In genomic region chr16:17911052-17911595, GRCm38 (mm10) we compare ENCODE assay signal across 8 mouse cellular contexts. TPM values are rescaled to one million over a fixed set of nuclear protein-coding genes. Genes with fewer than 3 reads are reported as not detected.
A peak's percentile ranks its signal among the peaks of the same experiment; 100 is the strongest.
DNase-seq lines count a peak whose midpoint lies in the region; ATAC-seq lines count a peak whose summit lies in the region.

TSS of gene Ess2 (minus strand) at chr16:17911348.

- peaks cover 45% of the 10 kb centered on the region for H3K27me3 ChIP-seq in intestine, embryonic 14.5 days (replicated peaks; ENCODE audit: control insufficient read depth, insufficient read depth, low read length)

- peaks cover 33% of the 10 kb centered on the region for H3K36me3 ChIP-seq in intestine, embryonic 14.5 days (ENCODE audit: control insufficient read depth, insufficient read depth, low read length)

- intact Hi-C loops in left cerebral cortex, postnatal 14 days (cut with DNase I): loop anchor here (2.0 to 5.0 kb wide), 2 partner anchors 76 to 136 kb away; no protein-coding TSS in a partner anchor

- H3K4me1 ChIP-seq in intestine, embryonic 14.5 days (replicated peaks; ENCODE audit: control insufficient read depth, insufficient read depth, low read length): peaks cover 14% of the 10 kb centered on the region

- ATAC-seq in intestine, embryonic 14.5 days (replicated peaks; ENCODE audit: low FRiP score, low TSS enrichment, low read depth): peak; percentile 92

- no peak within 1 kb of the TSS for H3K27ac ChIP-seq in intestine, embryonic 14.5 days (ENCODE audit: low read depth)

- peak within 1 kb of the TSS; percentile 50 for H3K4me3 ChIP-seq in intestine, embryonic 14.5 days (ENCODE audit: low read depth, low read length)

- H3K4me2 ChIP-seq in intestine, embryonic 14.5 days (ENCODE audit: low read length): peak within 1 kb of the TSS; percentile 95

- DNase-seq in adrenal gland, adult 18-20 months (ENCODE audit: low spot score in 2 of 2): peak; percentile 80 to 81
- DNase-seq in embryo, embryonic 11 days: peak; percentile 98
- peak; percentile 89 for DNase-seq in gastrocnemius, postnatal 25 days
- peak; percentile 93 for DNase-seq in intestine, embryonic 14.5 days (ENCODE audit: low spot score)
- peak; percentile 94 to 96 for DNase-seq in left cerebral cortex, postnatal 14 days (ENCODE audit: low spot score in 2 of 2)
- DNase-seq in mesoderm, embryonic 11.5 days (ENCODE audit: low read depth, low spot score): peak; percentile 96
- DNase-seq in right cerebral cortex, postnatal 36 days (ENCODE audit: low spot score in 2 of 2): peak; percentile 93 to 96
- DNase-seq in yolk sac, embryonic 10.5 days (ENCODE audit: low spot score): peak; percentile 89

- under 1% methylated on average over 35 of the region's 35 CpGs for WGBS in intestine, embryonic 14.5 days

- H3K9ac ChIP-seq in intestine, embryonic 14.5 days (ENCODE audit: low read length): peak within 1 kb of the TSS; percentile 57

- no peaks in the 10 kb centered on the region for H3K9me3 ChIP-seq in intestine, embryonic 14.5 days (ENCODE audit: control insufficient read depth, low read length)

RNA-seq across cellular contexts. Expression of gene Ess2, which starts in this region (rescaled TPM):
- total RNA-seq in adrenal gland, adult 18-20 months (2021): 10 to 100 TPM; 13.6 to 15.0 TPM
- total RNA-seq in gastrocnemius, postnatal 25 days (2021): 1 to 10 TPM; 5.1 to 6.1 TPM
- polyA plus RNA-seq in intestine, embryonic 14.5 days (2014; fragmentation: Nextera tagmentation; extraction: Ambion mirVana): 29.4 and 42.8 TPM in 2 replicates
- total RNA-seq in left cerebral cortex, postnatal 14 days (2021): 10 to 100 TPM; 29.4 to 29.8 TPM
